Mouse (Mus musculus): ENCODE results near the gene Adh1. TPM values are rescaled to one million over a fixed set of nuclear protein-coding genes. Genes with fewer than 3 reads are reported as not detected.

Gene Adh1
- under 1 TPM in 1 of 2 experiments, not detected in 1; 0.47 TPM for total RNA-seq (2023)

DNA sequence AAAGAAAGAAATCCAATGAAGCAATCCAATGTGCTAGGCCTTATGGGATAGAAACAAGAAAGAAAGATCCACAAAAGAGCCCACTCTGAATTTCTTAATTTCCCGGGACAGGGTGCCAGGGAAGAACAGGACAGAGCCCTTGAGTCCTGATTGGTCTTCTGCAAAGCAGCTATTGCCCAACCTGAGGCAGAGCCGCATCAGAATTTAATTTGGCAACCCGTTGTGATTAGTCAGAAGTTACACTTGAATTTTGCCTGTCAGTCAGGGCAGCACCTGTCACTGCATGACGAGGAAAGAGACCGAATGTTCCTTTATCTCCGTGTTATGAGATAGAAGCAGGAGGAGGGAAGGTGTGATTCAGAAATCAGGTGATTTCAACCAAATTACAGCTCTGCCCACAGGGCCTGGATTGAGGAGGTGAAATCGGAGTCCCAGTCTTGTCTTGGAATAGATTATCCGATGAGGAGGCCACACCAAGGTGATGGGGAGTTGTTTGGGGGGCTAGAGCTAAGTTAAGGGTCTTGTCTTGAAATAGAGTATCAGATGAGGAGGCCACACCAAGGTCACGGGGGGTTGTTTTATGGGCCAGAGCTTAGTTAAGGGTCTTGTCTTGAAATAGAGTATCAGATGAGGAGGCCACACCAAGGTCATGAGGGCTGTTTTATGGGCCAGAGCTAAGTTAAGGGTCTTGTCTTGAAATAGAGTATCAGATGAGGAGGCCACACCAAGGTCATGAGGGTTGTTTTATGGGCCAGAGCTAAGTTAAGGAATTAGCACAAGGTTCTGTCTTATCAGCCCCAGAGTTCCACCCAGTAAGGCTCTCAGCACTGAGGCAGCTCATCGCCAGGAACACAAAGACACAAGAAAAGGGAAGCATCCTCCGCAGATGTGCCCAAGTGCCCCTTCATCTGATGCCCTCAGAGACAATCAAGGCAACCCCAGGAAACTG is at the start of gene Adh1:
Gene Adh1, plus strand, starts transcription at position 271 of the 949 bp plus-strand sequence.

DNA sequence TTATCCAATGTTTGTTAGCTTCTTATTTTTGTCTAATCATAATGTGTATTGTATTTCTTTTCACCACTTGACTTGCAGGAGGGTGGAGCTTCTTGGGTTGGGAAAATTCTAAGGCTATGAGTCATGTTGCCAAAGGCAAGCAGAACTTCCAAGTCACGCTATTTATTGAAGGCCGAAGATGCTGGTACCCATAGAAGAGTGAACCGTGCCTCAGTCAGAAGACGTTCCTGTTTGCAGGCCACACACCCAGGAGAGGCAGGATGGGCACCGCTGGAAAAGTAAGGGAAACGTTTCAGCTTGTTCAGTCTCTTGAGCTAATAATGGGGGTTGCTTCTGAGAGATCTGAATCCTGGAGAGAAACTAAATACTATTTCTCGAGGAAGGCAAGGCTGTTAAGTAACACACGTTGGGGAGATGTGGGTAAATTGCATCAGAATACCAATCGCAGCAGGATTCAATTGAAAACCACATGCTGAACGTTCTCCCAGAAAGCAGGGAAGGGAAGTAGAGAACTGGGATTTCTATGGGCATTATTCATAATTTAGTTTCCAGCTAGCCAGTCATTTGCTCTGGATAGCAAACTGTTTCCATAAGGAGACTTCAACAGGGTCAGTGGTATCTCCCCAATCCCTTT is 43.0 kb upstream of the Adh1 start, which contains the start of gene Adh7:
Gene Adh7, plus strand, starts transcription at position 130 of the 634 bp plus-strand sequence.

DNA sequence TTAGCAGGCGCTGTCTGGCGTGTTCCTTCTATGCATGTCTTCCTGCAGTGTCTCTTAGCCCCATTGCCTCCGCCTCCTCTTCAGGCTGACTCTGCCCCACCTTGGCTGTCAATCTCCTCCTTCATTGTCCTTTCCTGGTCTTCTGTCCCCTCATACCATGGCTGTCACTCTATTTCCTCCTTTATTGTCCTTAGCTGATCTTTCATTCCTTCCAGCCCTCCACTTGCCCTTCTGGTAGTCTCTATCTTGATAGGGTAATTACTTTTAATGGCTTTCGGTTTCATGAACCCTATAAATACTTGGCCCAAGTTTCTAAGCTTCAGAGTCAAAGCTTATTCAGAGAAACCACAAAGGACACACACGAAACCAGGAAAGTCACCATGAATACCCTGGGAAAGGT is 52.2 kb downstream of the Adh1 start, which contains the start of gene Adh6a:
Gene Adh6a, plus strand, starts transcription at position 322 of the 400 bp plus-strand sequence.

Other genes with a start within 250 kb of the Adh1 start
- not detected for gene 1110002E22Rik, start 195.9 kb upstream of the Adh1 start, total RNA-seq (2023)
- not detected for gene Gm5105, start 193.6 kb upstream of the Adh1 start, total RNA-seq (2023)
- 1 to 10 TPM; 3.6 to 3.9 TPM for gene Trmt10a, start 117.5 kb upstream of the Adh1 start, total RNA-seq (2023)
- gene Mttp, start 116.0 kb upstream of the Adh1 start, total RNA-seq (2023), result under 1 TPM; 0.53 to 0.69 TPM
- gene 4930579F01Rik, start 67.2 kb upstream of the Adh1 start, total RNA-seq (2023), result not detected
- gene Adh7, start 43.2 kb upstream of the Adh1 start, total RNA-seq (2023), result not detected
- not detected for gene Adh6a, start 52.3 kb downstream of the Adh1 start, total RNA-seq (2023)
- not detected for gene Adh6b, start 80.8 kb downstream of the Adh1 start, total RNA-seq (2023)
- not detected for gene Adh4, start 154.5 kb downstream of the Adh1 start, total RNA-seq (2023)
- gene Adh5, start 182.1 kb downstream of the Adh1 start, total RNA-seq (2023), result 10 to 100 TPM; 26.4 to 33.3 TPM
- gene Metap1, start 228.5 kb downstream of the Adh1 start, total RNA-seq (2023), result 10 to 100 TPM; 18.9 to 21.1 TPM

All from neutrophil, adult 59 days (primary cell).